ENCODE assay signal across 24 mouse cellular contexts in genomic region chr15:44868537-44868936, GRCm38 (mm10).
DNase-seq lines count a peak whose midpoint lies in the region; TF ChIP-seq lines count a peak whose summit lies in the region.
"Had no signal": no experiment of that assay in that cellular context is flagged by ENCODE, and none has a peak within 500 bp of the region (broad histone marks: within the 10 kb centered on the region; RNA-seq: fewer than 3 reads in every experiment).

No protein-coding gene starts in this region.

- H3K27ac ChIP-seq in layer of hippocampus, adult 2 months, result peak overlapping the region; percentile 70; the same call in 1 of the 2 replicates
- no peak overlapping the region for H3K27ac ChIP-seq in kidney, adult 2 months (ENCODE audit: insufficient read depth, low read depth, low read length)
- H3K27ac ChIP-seq: forebrain, embryonic 10.5 days; forebrain, embryonic 13.5 days; heart, adult 2 months; heart, embryonic 10.5 days; heart, embryonic 13.5 days; hindbrain, embryonic 14.5 days; hindbrain, postnatal 0 days had no signal

- H3K36me3 ChIP-seq in kidney, adult 2 months (ENCODE audit: control insufficient read depth, insufficient read depth, low read length), result no peaks in the 10 kb centered on the region
- H3K36me3 ChIP-seq: forebrain, embryonic 10.5 days; heart, embryonic 10.5 days; heart, embryonic 13.5 days had no signal

- peak; percentile 23 to 54 for DNase-seq in cerebellum, postnatal 10 days
- DNase-seq in cerebellum, adult 9-11 months, result no peak
- DNase-seq in layer of hippocampus, adult 2 months (ENCODE audit: low spot score in 2 of 2), result no peak
- no peak for DNase-seq in layer of hippocampus, postnatal 25 days (ENCODE audit: extremely low spot score in 1 of 2, low spot score in 1 of 2)
- peak; percentile 54 for DNase-seq in A20 (ENCODE audit: low read depth, low spot score)
- DNase-seq in NIH3T3 (ENCODE audit: low read depth), result peak; percentile 2
- no peak for DNase-seq in kidney, adult 2 months
- DNase-seq in ovary, postnatal 14 days (ENCODE audit: low spot score), result no peak
- DNase-seq: adrenal gland, adult 2 months; adrenal gland, postnatal 14 days; B cell, adult 2 months; cerebellum, adult 9-10 months; gastrocnemius, postnatal 10 days; gastrocnemius, postnatal 36 days; heart, adult 2 months; heart, postnatal 14 days; heart, postnatal 4 days had no signal

- H3K4me1 ChIP-seq in kidney, adult 2 months (ENCODE audit: control insufficient read depth, insufficient read depth, low read length), result no peaks in the 10 kb centered on the region
- H3K4me1 ChIP-seq: forebrain, embryonic 10.5 days; forebrain, embryonic 13.5 days; heart, embryonic 10.5 days; heart, embryonic 13.5 days had no signal

- TF ChIP-seq CTCF in layer of hippocampus, adult 2 months (conservative IDR thresholded peaks at IDR 0.05), result no peak
- no peak for TF ChIP-seq CTCF in kidney, adult 2 months (conservative IDR thresholded peaks at IDR 0.05; ENCODE audit: insufficient read depth, insufficient read length, low read depth, low read length)

- TF ChIP-seq POLR2A in kidney, adult 2 months (IDR thresholded peaks at IDR 0.05; ENCODE audit: low read depth, low read length), result no peak

- no peak overlapping the region for H3K4me3 ChIP-seq in layer of hippocampus, adult 2 months
- no peak overlapping the region for H3K4me3 ChIP-seq in kidney, adult 2 months (ENCODE audit: insufficient read depth, low read depth, low read length)
- H3K4me3 ChIP-seq: forebrain, embryonic 10.5 days; forebrain, embryonic 13.5 days; heart, adult 2 months; heart, embryonic 10.5 days; heart, embryonic 13.5 days had no signal

- WGBS in kidney, adult 2 months, result 62% methylated on average over 3 of the region's 3 CpGs

- H3K27me3 ChIP-seq in kidney, adult 2 months (replicated peaks; ENCODE audit: control insufficient read depth, insufficient read depth, low read length), result no peaks in the 10 kb centered on the region
- H3K27me3 ChIP-seq: forebrain, embryonic 13.5 days; heart, embryonic 13.5 days; Patski had no signal

Comparison
In these comparisons a context has a peak if more than half of its experiments do, and no peak if none do; other contexts are left out.
1. DNase-seq: peak in cerebellum, postnatal 10 days (2 of 2), A20 (single experiment) and NIH3T3 (single experiment); none in cerebellum, adult 9-11 months (single experiment), layer of hippocampus, adult 2 months (0 of 2), layer of hippocampus, postnatal 25 days (0 of 2), kidney, adult 2 months (single experiment) and ovary, postnatal 14 days (single experiment).